Mouse (Mus musculus) cerebellum, postnatal 10 days (tissue): ENCODE results near the gene Pi16.

Source experiments
- DNase-seq, 2 experiments: peaks; one replicate each; pipeline ENCODE4 v3.0.0; 2021; ENCODE audit warnings: mixed read lengths in 2 of 2

The Pi16 gene

GRCm38 (mm10) chr17:29304376-29305057 lies 13.0 kb upstream of the Pi16 start:
- no peak for DNase-seq

GRCm38 (mm10) chr17:29305058-29305806 lies 12.2 kb upstream of the Pi16 start:
- peak; percentile 48 to 58 for DNase-seq

GRCm38 (mm10) chr17:29305871-29306270 lies 11.6 kb upstream of the Pi16 start:
- DNase-seq: peak; percentile 35 to 47

- DNase-seq: peak; percentile 28 to 36
Measured at GRCm38 (mm10) chr17:29310056-29310623, 7.3 kb upstream of the Pi16 start.

GRCm38 (mm10) chr17:29311602-29312001 lies 5.9 kb upstream of the Pi16 start:
- DNase-seq: no peak

GRCm38 (mm10) chr17:29312082-29312481 lies 5.4 kb upstream of the Pi16 start:
- no peak for DNase-seq

- no peak for DNase-seq
Measured at GRCm38 (mm10) chr17:29313300-29313699, 4.2 kb upstream of the Pi16 start.

- DNase-seq: no peak
Measured at GRCm38 (mm10) chr17:29315672-29316465, 1.6 kb upstream of the Pi16 start.

GRCm38 (mm10) chr17:29316891-29317290 lies 589 bp upstream of the Pi16 start:
- DNase-seq: no peak

GRCm38 (mm10) chr17:29318731-29319250 lies 1.3 kb downstream of the Pi16 start:
- no peak for DNase-seq

- no peak for DNase-seq
Measured at GRCm38 (mm10) chr17:29319476-29319875, 2.0 kb downstream of the Pi16 start.

GRCm38 (mm10) chr17:29319881-29320639 lies 2.6 kb downstream of the Pi16 start:
- DNase-seq: no peak

GRCm38 (mm10) chr17:29321765-29322602 lies 4.5 kb downstream of the Pi16 start:
- DNase-seq: peak in 1 of 2 experiments; percentile 8

- DNase-seq: peak in 1 of 2 experiments; percentile 15
Measured at GRCm38 (mm10) chr17:29322603-29322962, 5.1 kb downstream of the Pi16 start.

GRCm38 (mm10) chr17:29323625-29324024 lies 6.1 kb downstream of the Pi16 start:
- no peak for DNase-seq

GRCm38 (mm10) chr17:29325831-29326230 lies 8.4 kb downstream of the Pi16 start:
- DNase-seq: peak in 1 of 2 experiments; percentile 21

- peak; percentile 59 to 62 for DNase-seq
Measured at GRCm38 (mm10) chr17:29326531-29327529, 9.3 kb downstream of the Pi16 start.

GRCm38 (mm10) chr17:29327691-29328090 lies 10.2 kb downstream of the Pi16 start:
- peak in 1 of 2 experiments; percentile 30 for DNase-seq

GRCm38 (mm10) chr17:29330221-29330620 lies 12.7 kb downstream of the Pi16 start:
- no peak for DNase-seq
